Mouse (Mus musculus) T-helper 17 cell (primary cell): ENCODE results near the gene Opcml.

Experiments
- in situ Hi-C, 2 experiments: fragments of 300-600 bp; cut with MboI, MseI; formaldehyde crosslinking; loops; 1 replicate in 1 of 2; 2 replicates in 1 of 2; pipeline ENCODE4 v1.15.1; 2025; ENCODE audit warnings: high pct_unique_total_duplicates in 2 of 2

Gene Opcml

GRCm38 (mm10) chr9:27998767-27999166, 208.2 kb downstream of the Opcml start:
- in situ Hi-C loops: no loop called here

- in situ Hi-C loops: no loop called here
Observed at GRCm38 (mm10) chr9:28003131-28003530, 212.6 kb downstream of the Opcml start.

GRCm38 (mm10) chr9:28011483-28011882, 220.9 kb downstream of the Opcml start:
- in situ Hi-C loops: no loop called here

- in situ Hi-C loops: no loop called here
Observed at GRCm38 (mm10) chr9:28012664-28013063, 222.1 kb downstream of the Opcml start.

GRCm38 (mm10) chr9:28013192-28013591, 222.6 kb downstream of the Opcml start:
- in situ Hi-C loops: no loop called here

- in situ Hi-C loops: loop anchor here in 1 of 2 experiments (10.0 kb wide), 1 partner anchor 2003 kb away; no protein-coding TSS in a partner anchor
Observed at GRCm38 (mm10) chr9:28028156-28028555, 237.6 kb downstream of the Opcml start.

GRCm38 (mm10) chr9:28028788-28029393, 238.3 kb downstream of the Opcml start:
- in situ Hi-C loops: loop anchor here in 1 of 2 experiments (10.0 kb wide), 1 partner anchor 2004 kb away; no protein-coding TSS in a partner anchor

GRCm38 (mm10) chr9:28049157-28049556, 258.6 kb downstream of the Opcml start:
- in situ Hi-C loops: no loop called here

GRCm38 (mm10) chr9:28057171-28057845, 266.7 kb downstream of the Opcml start:
- in situ Hi-C loops: no loop called here

- in situ Hi-C loops: no loop called here
Observed at GRCm38 (mm10) chr9:28065126-28065525, 274.6 kb downstream of the Opcml start.

- in situ Hi-C loops: no loop called here
Observed at GRCm38 (mm10) chr9:28080694-28081093, 290.1 kb downstream of the Opcml start.

GRCm38 (mm10) chr9:28083754-28084153, 293.2 kb downstream of the Opcml start:
- in situ Hi-C loops: no loop called here

GRCm38 (mm10) chr9:28084273-28084726, 293.7 kb downstream of the Opcml start:
- in situ Hi-C loops: no loop called here

- in situ Hi-C loops: no loop called here
Observed at GRCm38 (mm10) chr9:28091395-28091794, 300.8 kb downstream of the Opcml start.

GRCm38 (mm10) chr9:28094722-28095121, 304.1 kb downstream of the Opcml start:
- in situ Hi-C loops: no loop called here

GRCm38 (mm10) chr9:28096204-28096603, 305.6 kb downstream of the Opcml start:
- in situ Hi-C loops: no loop called here

GRCm38 (mm10) chr9:28101981-28102380, 311.4 kb downstream of the Opcml start:
- in situ Hi-C loops: no loop called here

GRCm38 (mm10) chr9:28121858-28122257, 331.3 kb downstream of the Opcml start:
- in situ Hi-C loops: no loop called here

- in situ Hi-C loops: loop anchor here in 1 of 2 experiments (5.0 kb wide), 1 partner anchor 84 kb away; no protein-coding TSS in a partner anchor
Observed at GRCm38 (mm10) chr9:28128735-28129134, 338.2 kb downstream of the Opcml start.

GRCm38 (mm10) chr9:28131521-28131920, 340.9 kb downstream of the Opcml start:
- in situ Hi-C loops: no loop called here

- in situ Hi-C loops: no loop called here
Observed at GRCm38 (mm10) chr9:28136614-28137013, 346.0 kb downstream of the Opcml start.

- in situ Hi-C loops: no loop called here
Observed at GRCm38 (mm10) chr9:28139957-28140597, 349.5 kb downstream of the Opcml start.
